Mouse (Mus musculus): ENCODE data around the gene Fanca.

- no peak for TF ChIP-seq CTCF (IDR thresholded peaks at IDR 0.05; ENCODE audit: low read depth, low read length)
- no peak for TF ChIP-seq POLR2A (IDR thresholded peaks at IDR 0.05; ENCODE audit: insufficient read depth, low read length)
- no peak for TF ChIP-seq EP300 (IDR thresholded peaks at IDR 0.05; ENCODE audit: insufficient read depth, low read depth, low read length)
Observed at GRCm38 (mm10) chr8:123292785-123293184, 25.6 kb downstream of the Fanca start.

Measured in ES-Bruce4 (cell line).